Mouse (Mus musculus) fat pad, adult 2 months (tissue): ENCODE measurements around the gene Ubox5.

Experiments used
- DNase-seq: peaks from one replicate; pipeline ENCODE4 v3.0.0-alpha.2; 2011; ENCODE audit warnings: low read depth, low spot score; ENCODE audit errors: extremely low read depth

Gene Ubox5

GRCm38 (mm10) chr2:130634739-130635411, 5.0 kb upstream of the Ubox5 start:
- DNase-seq = no peak

GRCm38 (mm10) chr2:130634006-130634738, 4.3 kb upstream of the Ubox5 start:
- DNase-seq = no peak

GRCm38 (mm10) chr2:130632887-130633675, 3.2 kb upstream of the Ubox5 start:
- DNase-seq = no peak

GRCm38 (mm10) chr2:130632416-130632815, 2.6 kb upstream of the Ubox5 start:
- no peak for DNase-seq

DNA sequence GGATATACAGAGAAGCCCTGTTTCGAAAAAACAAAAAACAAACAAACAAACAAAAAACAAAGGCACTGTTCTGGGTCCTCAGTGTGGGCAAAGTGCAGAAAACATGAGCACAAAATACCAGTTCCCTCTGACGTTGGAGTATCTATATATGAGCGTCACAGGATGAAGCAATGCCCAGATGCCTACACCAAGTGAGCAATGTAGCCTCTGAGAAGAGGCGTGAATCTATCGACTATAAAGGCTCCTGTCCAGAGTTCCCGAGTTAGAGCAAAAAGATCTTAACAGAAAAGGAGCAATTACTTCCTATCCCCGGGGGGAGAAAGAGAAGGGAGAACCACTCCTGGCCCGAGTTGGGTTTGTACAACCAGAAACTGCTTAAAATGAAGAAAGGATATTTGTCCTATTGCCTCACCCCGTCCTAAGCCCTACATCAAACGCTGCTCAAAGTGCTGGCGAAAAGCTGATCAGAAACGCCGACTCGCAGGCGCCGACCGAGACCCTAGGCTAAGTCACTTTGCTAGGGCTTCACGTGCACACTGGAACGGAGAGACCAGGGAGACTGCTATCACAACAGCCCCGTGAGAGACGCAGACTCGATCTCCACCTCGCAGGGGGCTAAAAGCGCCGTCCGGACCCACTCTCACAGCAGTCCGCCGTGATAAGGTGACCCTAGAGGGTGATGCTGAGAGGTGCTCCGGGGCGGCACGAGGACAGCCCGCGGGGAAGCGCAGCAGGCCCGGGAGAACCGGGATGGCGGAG, 579 bp downstream of the Ubox5 start:
- no peak for DNase-seq

DNA sequence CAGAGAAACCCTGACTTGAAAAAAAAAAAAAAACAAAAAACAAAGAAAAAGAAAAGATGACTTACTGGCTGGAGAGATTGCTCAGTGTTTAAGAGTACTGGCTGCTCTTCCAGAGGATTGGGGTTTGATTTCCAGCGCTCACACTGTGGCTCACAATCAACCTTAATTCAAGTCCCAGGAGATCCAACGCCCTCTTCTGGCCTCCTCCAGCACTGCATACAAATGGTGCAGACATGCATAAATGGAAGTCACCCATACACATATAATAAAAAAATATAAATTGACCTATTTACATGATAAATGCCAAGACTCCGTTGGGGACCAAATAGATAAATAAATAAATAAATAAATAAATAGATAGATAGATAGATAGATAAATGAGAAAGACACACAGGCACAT, 1.4 kb downstream of the Ubox5 start:
- no peak for DNase-seq

GRCm38 (mm10) chr2:130618972-130619371, 10.9 kb downstream of the Ubox5 start:
- DNase-seq = no peak

GRCm38 (mm10) chr2:130613091-130613490, 16.7 kb downstream of the Ubox5 start:
- no peak for DNase-seq

GRCm38 (mm10) chr2:130602195-130602594, 27.6 kb downstream of the Ubox5 start:
- DNase-seq = no peak

GRCm38 (mm10) chr2:130598399-130598798, 31.4 kb downstream of the Ubox5 start:
- DNase-seq = no peak

DNA sequence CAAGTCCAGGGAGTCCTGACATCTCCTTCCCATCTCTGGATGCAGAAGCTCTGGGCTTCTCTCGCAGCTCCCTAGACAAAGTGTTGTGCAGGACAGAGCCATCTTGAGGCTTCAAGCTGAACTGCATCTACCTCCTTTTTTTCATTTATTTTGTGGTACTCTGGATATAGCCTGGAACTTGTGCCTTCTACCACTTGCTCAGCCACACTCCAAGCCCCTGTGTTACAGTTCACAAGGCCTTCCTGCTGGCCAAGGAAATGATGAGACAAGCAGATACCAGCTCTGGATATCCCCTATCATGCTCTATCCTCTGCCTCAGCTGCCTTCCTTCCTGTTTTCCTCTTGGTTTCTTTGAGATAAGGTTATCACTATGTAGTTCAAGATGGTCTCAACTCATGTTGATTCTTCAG, 32.2 kb downstream of the Ubox5 start:
- DNase-seq = no peak

DNA sequence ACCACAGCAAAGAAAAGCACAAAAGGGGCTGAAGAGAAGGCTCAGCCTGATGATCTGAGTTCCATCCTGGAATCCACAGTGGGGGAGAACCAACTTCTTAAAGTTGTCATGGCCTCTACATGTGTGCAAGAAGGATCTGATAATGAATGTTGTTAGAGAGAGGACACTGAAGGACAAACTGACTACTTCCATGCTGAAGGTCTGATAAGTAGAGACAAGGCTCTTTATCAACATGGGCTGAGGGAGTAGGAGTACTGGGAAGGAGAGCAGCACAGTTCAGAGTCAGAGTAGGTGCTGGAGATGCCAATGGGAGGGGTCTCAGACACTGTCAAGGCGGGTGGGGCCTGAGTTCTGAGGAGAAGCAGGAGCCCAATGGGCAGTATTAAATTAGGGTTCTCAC, 34.2 kb downstream of the Ubox5 start:
- no peak for DNase-seq

- DNase-seq = no peak
Observed at GRCm38 (mm10) chr2:130591016-130591415, 38.8 kb downstream of the Ubox5 start.

- no peak for DNase-seq
Observed at GRCm38 (mm10) chr2:130589761-130590160, 40.1 kb downstream of the Ubox5 start.

DNA sequence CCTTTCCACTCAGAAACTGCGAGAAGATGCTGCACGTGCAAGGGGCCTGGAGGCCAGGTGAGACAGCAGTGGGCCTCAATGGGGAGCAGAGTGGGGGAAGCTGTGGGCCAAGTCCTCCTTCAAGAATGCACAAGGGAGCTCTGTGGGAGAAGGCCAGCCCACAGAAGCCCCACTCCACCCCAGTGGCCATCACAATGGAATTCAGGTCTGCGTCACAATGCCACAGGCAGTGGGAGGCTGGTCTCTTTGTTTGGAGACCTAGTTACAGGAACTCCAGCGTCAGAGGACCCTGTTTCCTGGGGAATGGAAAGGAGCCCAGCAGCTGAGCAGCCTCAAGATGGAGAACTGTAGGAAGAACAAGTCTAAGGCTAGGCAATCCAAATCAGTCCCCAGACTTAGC, 40.7 kb downstream of the Ubox5 start:
- DNase-seq = no peak

DNA sequence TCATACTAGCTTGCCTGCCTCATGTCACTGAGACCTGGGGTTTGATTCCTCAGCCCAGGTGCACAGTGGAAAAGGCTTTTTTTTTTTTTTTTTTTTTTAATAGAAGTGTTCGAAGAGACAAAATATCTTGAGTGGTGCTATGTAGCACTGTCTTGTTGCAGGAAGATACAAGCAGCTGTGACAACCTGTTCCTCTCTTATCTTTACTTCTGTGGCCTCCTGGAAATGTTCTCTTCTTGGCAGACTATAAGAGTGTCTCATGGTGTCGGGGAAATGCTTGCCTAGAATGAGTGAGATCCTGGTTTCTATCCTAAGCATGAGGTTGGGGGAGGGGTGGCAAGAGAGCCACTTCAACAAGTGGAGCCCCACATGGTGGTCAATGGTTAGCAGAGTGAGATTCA, 41.5 kb downstream of the Ubox5 start:
- DNase-seq = no peak

- DNase-seq = no peak
Observed at GRCm38 (mm10) chr2:130586016-130586415, 43.8 kb downstream of the Ubox5 start.

GRCm38 (mm10) chr2:130583902-130584560, 45.8 kb downstream of the Ubox5 start:
- DNase-seq = no peak

DNA sequence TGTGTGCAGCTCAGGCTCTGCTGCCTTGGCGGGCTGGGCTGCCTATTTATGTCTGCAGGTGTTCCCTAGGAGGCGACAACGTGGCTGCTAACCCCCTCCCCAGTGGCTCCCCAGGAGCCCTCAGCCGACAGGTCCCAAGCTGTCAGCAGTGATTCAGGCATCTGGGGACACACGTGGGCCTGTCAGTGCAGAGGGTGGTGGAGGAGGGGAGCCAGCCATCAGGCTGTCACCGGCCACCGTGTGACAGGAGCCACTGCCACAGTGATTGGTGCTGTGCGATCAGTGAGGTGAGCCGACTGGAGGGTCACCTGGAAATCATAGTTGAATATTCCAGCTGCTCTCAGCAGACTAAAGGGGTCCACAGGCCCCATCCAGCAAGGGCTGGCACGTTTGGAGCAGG, 47.3 kb downstream of the Ubox5 start, which contains the start of gene Avp:
TSS of gene Avp (minus strand) at position 3 of the 400 bp plus-strand sequence.
- DNase-seq = no peak

DNA sequence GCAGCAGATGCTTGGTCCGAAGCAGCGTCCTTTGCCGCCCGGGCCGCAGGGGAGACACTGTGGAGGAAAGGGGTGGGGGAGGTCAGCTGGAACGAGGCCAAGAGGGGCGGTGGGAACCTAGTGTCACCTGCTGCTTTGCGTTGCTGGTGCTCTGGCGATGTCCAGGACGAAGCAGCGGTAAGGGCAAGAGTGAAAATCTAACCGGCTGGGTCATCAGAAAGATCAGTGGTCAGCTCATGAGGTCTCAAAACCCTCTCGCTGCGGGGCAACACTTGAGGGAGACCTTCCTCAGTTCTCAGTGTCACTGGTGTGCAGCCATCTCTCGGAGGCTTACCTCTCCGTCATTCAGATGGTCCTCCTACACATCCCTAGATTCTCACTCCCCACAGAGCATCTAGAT, 48.6 kb downstream of the Ubox5 start:
- DNase-seq = no peak

- DNase-seq = no peak
Observed at GRCm38 (mm10) chr2:130579791-130580190, 50.0 kb downstream of the Ubox5 start.
